ENCODE assay signal across 20 mouse cellular contexts in genomic region chrX:99582611-99583010, GRCm38 (mm10).
DNase-seq lines count a peak whose midpoint lies in the region; ATAC-seq and TF ChIP-seq lines count a peak whose summit lies in the region.
"Had no signal": no experiment of that assay in that cellular context is flagged by ENCODE, and none has a peak within 500 bp of the region (broad histone marks: within the 10 kb centered on the region; RNA-seq: fewer than 3 reads in every experiment).

No protein-coding gene starts in this region.

- peak overlapping the region; percentile 47 for H3K27ac ChIP-seq in thymus, adult 2 months (ENCODE audit: control insufficient read depth, insufficient read depth, low read length)
- H3K27ac ChIP-seq: forebrain, embryonic 13.5 days; hindbrain, embryonic 13.5 days had no signal

- H3K4me1 ChIP-seq in thymus, adult 2 months (replicated peaks; ENCODE audit: control insufficient read depth, insufficient read depth, low read length), result peaks cover 31% of the 10 kb centered on the region

- H3K4me3 ChIP-seq in thymus, adult 2 months (ENCODE audit: control insufficient read depth, insufficient read depth, low read length), result no peak overlapping the region
- H3K4me3 ChIP-seq: forebrain, embryonic 10.5 days; forebrain, embryonic 13.5 days; hindbrain, embryonic 10.5 days; hindbrain, embryonic 13.5 days had no signal

- no peak for TF ChIP-seq POLR2A in thymus, adult 2 months (IDR thresholded peaks at IDR 0.05; ENCODE audit: control insufficient read depth, extremely low read depth, insufficient read depth, low read length, poor library complexity)

- no peak for ATAC-seq in granulocyte monocyte progenitor cell, adult 5-6 weeks (replicated peaks; ENCODE audit: poor library complexity, severe bottlenecking)
- ATAC-seq: CD4-positive, CD25-positive, alpha-beta regulatory T cell, adult 4 months had no signal

- no peak for TF ChIP-seq CTCF in thymus, adult 2 months (IDR thresholded peaks at IDR 0.05; ENCODE audit: borderline replicate concordance, control insufficient read depth, extremely low read depth, insufficient read depth, low read length, poor library complexity)

- peak; percentile 20 to 59 for DNase-seq in thymus, adult 18-20 months
- DNase-seq in thymus, adult 2 months, result peak; percentile 38
- DNase-seq in thymus, postnatal 14 days, result peak; percentile 59
- peak; percentile 37 for DNase-seq in thymus, postnatal 4 days
- no peak for DNase-seq in adrenal gland, postnatal 4 days (ENCODE audit: low spot score in 2 of 2)
- DNase-seq: adrenal gland, adult 2 months; adrenal gland, postnatal 14 days; cerebellum, adult 11-12 months; cerebellum, adult 8-10 months; cerebellum, postnatal 14 days; gastrocnemius, postnatal 10 days; gastrocnemius, postnatal 36 days; heart, adult 11 months; heart, postnatal 36 days had no signal

- no peaks in the 10 kb centered on the region for H3K27me3 ChIP-seq in thymus, adult 2 months (ENCODE audit: control insufficient read depth, insufficient read depth, low read length)

- 18% methylated on average over 9 of the region's 9 CpGs for WGBS in thymus, adult 2 months

- H3K36me3 ChIP-seq in thymus, adult 2 months (ENCODE audit: control insufficient read depth, insufficient read depth, low read length), result no peaks in the 10 kb centered on the region
- H3K36me3 ChIP-seq: forebrain, embryonic 10.5 days; hindbrain, embryonic 10.5 days; hindbrain, embryonic 13.5 days had no signal

Comparison
In these comparisons a context has a peak if more than half of its experiments do, and no peak if none do; other contexts are left out.
1. DNase-seq: peak in thymus, adult 18-20 months (2 of 2), thymus, adult 2 months (single experiment), thymus, postnatal 14 days (single experiment) and thymus, postnatal 4 days (single experiment); none in adrenal gland, postnatal 4 days (0 of 2).